Mouse (Mus musculus) skeletal muscle tissue, postnatal 0 days (tissue): ENCODE data around the gene Olfr727. TPM values are rescaled to one million over a fixed set of nuclear protein-coding genes. Genes with fewer than 3 reads are reported as not detected.

Experiments
- polyA plus RNA-seq: library from polyadenylated mRNA; unstranded; fragments of >200 nt; fragmentation: Nextera tagmentation; extraction: Ambion mirVana; gene quantifications from 2 replicates; pipeline ENCODE4 v1.2.1, GENCODE M21; 2015

Gene Olfr727
- polyA plus RNA-seq, result not detected in 2 replicates

DNA sequence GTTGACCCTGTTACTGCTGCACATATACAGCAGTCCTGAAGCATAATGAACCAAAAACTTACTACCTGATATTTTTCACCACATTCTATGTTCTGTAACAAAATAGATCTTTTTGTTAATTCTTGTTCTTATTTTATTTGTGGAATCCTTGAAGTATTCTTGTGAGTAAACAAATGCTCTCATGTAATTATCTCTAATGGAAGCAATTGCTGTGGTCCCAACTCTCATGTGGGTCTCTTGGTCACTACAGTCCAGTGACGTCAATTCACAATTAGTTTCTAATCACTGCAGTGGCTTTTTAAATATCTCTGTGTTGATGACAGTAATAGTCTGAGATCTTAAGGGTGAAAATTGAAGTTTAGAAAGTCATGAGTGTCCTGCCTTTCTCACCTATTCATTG lies at the start of gene Olfr727:
TSS of gene Olfr727 (plus strand) at position 301 of the 400 bp plus-strand sequence.

DNA sequence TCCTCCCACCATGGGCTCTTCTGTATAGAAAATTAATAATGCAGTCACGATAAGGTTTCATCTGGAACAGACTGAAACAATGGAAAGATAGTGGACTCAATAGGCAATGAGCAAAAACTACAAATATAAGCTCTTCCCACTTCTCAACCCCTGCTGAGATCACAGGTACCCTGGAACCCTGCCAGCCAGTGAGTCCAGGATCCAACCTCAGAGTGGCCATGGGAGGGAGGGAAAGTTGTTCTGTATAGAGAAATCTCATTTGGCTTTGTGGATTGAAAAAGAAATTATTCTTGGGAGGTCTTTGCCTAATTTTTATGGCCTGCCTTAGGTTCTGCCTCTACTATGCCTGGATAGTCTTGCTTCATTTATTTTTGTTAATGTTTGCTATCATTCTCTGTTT lies 32.1 kb upstream of the Olfr727 start, which contains the start of gene Olfr726:
TSS of gene Olfr726 (minus strand) at position 101 of the 400 bp plus-strand sequence.

DNA sequence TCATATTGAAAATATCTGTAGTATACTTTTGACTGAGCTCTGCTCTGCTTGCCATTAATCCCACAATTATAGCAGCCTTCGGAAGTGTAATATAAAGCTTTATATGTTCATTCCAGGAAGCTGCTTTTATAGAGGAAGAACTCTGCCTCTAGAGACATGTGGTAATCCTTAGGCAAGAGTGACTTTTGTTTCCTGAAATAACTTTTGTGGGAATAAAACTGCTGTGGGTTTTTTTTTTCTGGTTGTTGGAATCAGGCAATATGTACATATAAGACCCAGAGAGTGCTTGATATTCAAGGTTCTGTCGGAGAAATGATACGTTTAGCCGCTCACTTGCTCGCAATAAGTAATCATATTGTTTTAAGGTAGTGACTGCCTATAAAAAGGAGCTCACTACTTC lies 19.6 kb downstream of the Olfr727 start, which contains the start of gene Olfr728:
TSS of gene Olfr728 (minus strand) at position 101 of the 400 bp plus-strand sequence.

DNA sequence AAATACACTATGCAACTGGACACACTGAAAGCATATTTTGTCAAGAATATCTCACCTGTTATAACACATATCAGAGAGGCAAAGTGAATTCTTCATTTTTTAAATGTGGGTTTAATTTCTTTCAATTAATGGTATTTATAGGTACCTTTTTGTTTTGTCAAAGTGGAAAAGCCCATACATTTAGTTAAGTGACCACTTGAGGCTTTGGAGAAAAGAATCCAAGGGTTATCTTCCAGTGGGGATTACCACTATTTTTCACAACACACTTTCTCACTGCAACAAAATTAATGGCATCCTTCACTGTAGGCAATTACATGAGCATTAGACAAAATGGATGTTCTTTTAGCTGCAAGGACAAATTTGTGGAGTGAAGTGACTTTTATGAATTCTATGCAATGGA lies 29.8 kb downstream of the Olfr727 start, which contains the start of gene Olfr729:
TSS of gene Olfr729 (minus strand) at position 101 of the 400 bp plus-strand sequence.

Other genes starting within 250 kb of the Olfr727 start
- gene Olfr722, start 221.2 kb upstream of the Olfr727 start, polyA plus RNA-seq, result not detected in 2 replicates
- not detected in 2 replicates for gene Olfr723, start 191.4 kb upstream of the Olfr727 start, polyA plus RNA-seq
- gene Olfr724, start 159.9 kb upstream of the Olfr727 start, polyA plus RNA-seq, result not detected in 2 replicates
- not detected in 2 replicates for gene Olfr725, start 82.8 kb upstream of the Olfr727 start, polyA plus RNA-seq
- not detected in 2 replicates for gene Olfr726, start 32.2 kb upstream of the Olfr727 start, polyA plus RNA-seq
- gene Olfr728, start 19.5 kb downstream of the Olfr727 start, polyA plus RNA-seq, result not detected in 2 replicates
- not detected in 2 replicates for gene Olfr729, start 29.7 kb downstream of the Olfr727 start, polyA plus RNA-seq
- gene Olfr730, start 65.0 kb downstream of the Olfr727 start, polyA plus RNA-seq, result not detected in 2 replicates
- not detected in 2 replicates for gene Olfr731, start 118.7 kb downstream of the Olfr727 start, polyA plus RNA-seq
- not detected in 2 replicates for gene Olfr732, start 161.0 kb downstream of the Olfr727 start, polyA plus RNA-seq
- not detected in 2 replicates for gene Olfr733, start 178.3 kb downstream of the Olfr727 start, polyA plus RNA-seq
- not detected in 2 replicates for gene Olfr734, start 203.6 kb downstream of the Olfr727 start, polyA plus RNA-seq
- gene Olfr735, start 225.7 kb downstream of the Olfr727 start, polyA plus RNA-seq, result not detected in 2 replicates
- gene Tlr11, start 234.7 kb downstream of the Olfr727 start, polyA plus RNA-seq, result not detected in 2 replicates